Mouse (Mus musculus) left cerebral cortex, adult 2 months (tissue): ENCODE measurements around the gene Dapk2. TPM values are rescaled to one million over a fixed set of nuclear protein-coding genes. Genes with fewer than 3 reads are reported as not detected.
"Not testable (repeated sequence)": the region's sequence is repeated elsewhere in the genome, so short reads cannot be mapped to it uniquely, and the experiment has no call there.

Source experiments
- DNase-seq, 2 experiments: peaks; one replicate each; pipeline ENCODE4 v3.0.0; 2021 to 2022; ENCODE audit warnings: low spot score in 2 of 2, mixed read lengths in 1 of 2; ENCODE audit errors: extremely low spot score in 1 of 2
- H3K27ac ChIP-seq: fragments of 200-600 bp; 2 replicates; pipeline ENCODE4 v1.8.1; 2022
- H3K4me3 ChIP-seq: fragments of 200-600 bp; 2 replicates; pipeline ENCODE4 v1.8.1; 2022
- CTCF ChIP-seq: fragments of 200-600 bp; IDR thresholded peaks from 2 replicates; pipeline ENCODE4 v1.8.1; 2022; ENCODE audit warnings: antibody characterized with exemption, mild to moderate bottlenecking, moderate library complexity
- intact Hi-C: fragments of 180-260 bp; cut with DNase I; formaldehyde crosslinking; loops from one replicate; pipeline ENCODE4 v1.15.1; 2025
- total RNA-seq, 2 experiments: library from RNA; stranded (reverse); gene quantifications; 2 replicates each; pipeline ENCODE4 v1.2.3; 2021

Gene Dapk2
- total RNA-seq, 2 experiments from 2014 or later: 2.6 to 2.8 TPM

GRCm38 (mm10) chr9:66271726-66272125 lies 113.7 kb downstream of the Dapk2 start:
- intact Hi-C loops: no loop called here
- DNase-seq: no peak
- no peak for TF ChIP-seq CTCF
- Histone ChIP-seq H3K4me3 (no peak overlapping the region), H3K27ac (no peak overlapping the region)

DNA sequence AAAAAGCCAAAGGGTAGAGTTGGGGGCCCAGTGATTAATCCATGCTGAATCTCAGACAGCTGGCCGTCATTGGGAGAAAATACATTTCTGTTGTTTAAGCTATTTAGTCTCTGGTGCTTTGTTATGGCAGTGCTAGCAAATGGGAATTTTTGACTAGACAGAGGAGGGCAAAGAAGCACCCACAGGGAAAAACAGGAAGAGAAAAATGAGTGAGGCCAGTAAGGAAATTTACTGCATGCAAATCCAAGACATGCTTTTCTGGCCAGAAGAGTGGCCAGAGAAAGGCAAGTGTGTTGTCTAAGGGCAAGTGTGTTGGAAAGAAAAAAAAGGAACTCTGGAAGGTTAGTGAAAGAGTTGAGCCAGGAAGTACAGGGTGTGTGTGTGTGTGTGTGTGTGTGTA lies 115.6 kb downstream of the Dapk2 start:
- intact Hi-C loops: no loop called here
- Histone ChIP-seq H3K4me3 (no peak overlapping the region), H3K27ac (no peak overlapping the region)
- DNase-seq: no peak
- TF ChIP-seq CTCF: no peak

GRCm38 (mm10) chr9:66274657-66275056 lies 116.6 kb downstream of the Dapk2 start:
- intact Hi-C loops: loop anchor here (1.0 kb wide), 3 partner anchors 9 to 48 kb away; no protein-coding TSS in a partner anchor
- DNase-seq: no peak
- Histone ChIP-seq H3K27ac (peak overlapping the region; percentile 92), H3K4me3 (no peak overlapping the region)
- no peak for TF ChIP-seq CTCF

- TF ChIP-seq CTCF: no peak
- peak overlapping the region; percentile 92 for H3K27ac ChIP-seq
- intact Hi-C loops: loop anchor here (1.0 kb wide), 3 partner anchors 10 to 47 kb away; no protein-coding TSS in a partner anchor
- DNase-seq: peak; percentile 53 to 67
- peak overlapping the region; percentile 34 for H3K4me3 ChIP-seq
Observed at GRCm38 (mm10) chr9:66275267-66275991, 117.4 kb downstream of the Dapk2 start.

DNA sequence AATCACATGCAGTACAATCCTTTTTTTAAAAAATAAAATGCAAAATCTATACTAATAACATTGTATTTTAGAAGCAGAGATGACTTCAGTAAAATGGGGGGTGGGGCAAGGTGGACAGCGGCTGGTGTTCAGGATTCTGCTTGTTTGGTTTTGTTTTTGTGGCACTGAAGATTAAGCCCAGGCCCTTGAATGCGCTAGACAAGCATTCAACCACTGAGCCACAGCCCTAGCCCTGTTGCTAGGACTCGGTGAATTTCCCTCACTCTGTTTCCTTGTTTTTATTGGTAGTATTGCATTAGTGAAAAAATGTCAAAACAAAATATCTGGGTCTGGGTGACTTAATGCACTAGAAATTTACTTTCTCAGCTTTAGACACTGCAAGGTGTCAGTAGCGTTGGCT lies 118.0 kb downstream of the Dapk2 start:
- DNase-seq: no peak
- intact Hi-C loops: no loop called here
- peak overlapping the region; percentile 92 for H3K27ac ChIP-seq
- no peak overlapping the region for H3K4me3 ChIP-seq
- TF ChIP-seq CTCF: no peak

DNA sequence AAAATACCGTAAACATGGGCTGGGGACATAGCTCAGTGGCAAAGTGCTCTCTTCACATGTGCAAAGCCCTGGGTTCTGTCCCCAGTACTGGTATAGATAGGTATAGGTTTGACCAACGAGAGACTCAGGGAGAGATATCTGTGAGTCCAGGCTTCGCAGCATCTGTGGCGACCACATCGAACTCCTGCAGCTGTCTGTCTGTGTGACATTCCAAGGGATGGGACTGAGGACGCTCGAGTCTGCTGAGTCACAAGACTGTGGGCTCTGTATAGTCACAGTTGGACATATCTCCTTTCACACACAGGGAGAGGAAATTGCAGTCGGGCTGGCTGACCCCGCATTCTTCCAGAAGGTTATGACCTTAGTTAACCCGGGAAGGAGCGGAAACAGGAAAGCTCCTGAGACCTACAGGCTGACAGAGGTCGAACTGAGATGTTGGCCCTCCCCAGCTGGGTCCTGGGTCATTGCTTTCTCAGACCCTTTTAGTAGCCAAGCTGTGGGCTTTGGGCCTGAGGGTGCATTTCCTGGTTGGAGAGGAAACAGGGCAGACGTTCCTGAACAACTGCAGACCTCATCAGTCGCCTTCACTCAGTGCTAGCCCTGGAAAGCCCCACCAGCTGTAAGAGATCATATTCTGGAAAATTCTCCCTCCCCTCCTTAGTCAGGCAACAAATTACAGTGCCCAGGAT lies 118.8 kb downstream of the Dapk2 start:
- H3K27ac ChIP-seq: peak overlapping the region; percentile 92
- H3K4me3 ChIP-seq: no peak overlapping the region
- TF ChIP-seq CTCF: no peak
- DNase-seq: no peak
- intact Hi-C loops: no loop called here

GRCm38 (mm10) chr9:66279647-66280046 lies 121.6 kb downstream of the Dapk2 start:
- no peak for DNase-seq
- no peak overlapping the region for H3K27ac ChIP-seq
- intact Hi-C loops: loop anchor here (5.0 kb wide), 2 partner anchors 68 to 138 kb away; no protein-coding TSS in a partner anchor
- no peak for TF ChIP-seq CTCF
- H3K4me3 ChIP-seq: no peak overlapping the region

GRCm38 (mm10) chr9:66280496-66280895 lies 122.5 kb downstream of the Dapk2 start:
- H3K27ac ChIP-seq: no peak overlapping the region
- no peak for TF ChIP-seq CTCF
- no peak for DNase-seq
- no peak overlapping the region for H3K4me3 ChIP-seq
- intact Hi-C loops: loop anchor here (5.0 kb wide), 2 partner anchors 67 to 137 kb away; no protein-coding TSS in a partner anchor

DNA sequence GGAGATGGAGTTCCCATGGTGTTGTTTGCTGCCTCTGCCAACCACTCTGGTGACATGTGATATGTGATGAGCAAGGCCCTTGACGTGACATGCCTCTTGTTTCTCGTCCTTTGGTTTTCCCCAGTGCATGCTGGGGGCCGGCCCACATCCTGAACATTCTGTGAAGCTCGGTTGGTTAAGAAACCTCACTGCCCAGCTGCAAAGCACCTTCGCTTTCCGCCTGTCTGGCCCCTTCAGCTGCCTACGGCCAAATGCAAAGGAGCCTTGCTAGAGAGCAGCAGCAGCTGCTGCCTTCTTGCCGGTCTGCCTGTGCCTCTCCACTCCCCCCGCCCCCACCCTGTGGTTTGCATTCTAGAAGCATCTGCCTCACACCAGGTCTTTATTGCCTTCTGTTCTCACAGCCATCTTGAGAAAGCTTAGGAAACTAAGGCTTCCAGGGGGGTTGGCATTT lies 123.5 kb downstream of the Dapk2 start:
- no peak for DNase-seq
- intact Hi-C loops: loop anchor here (5.0 kb wide), 2 partner anchors 66 to 136 kb away; no protein-coding TSS in a partner anchor
- TF ChIP-seq CTCF: no peak

DNA sequence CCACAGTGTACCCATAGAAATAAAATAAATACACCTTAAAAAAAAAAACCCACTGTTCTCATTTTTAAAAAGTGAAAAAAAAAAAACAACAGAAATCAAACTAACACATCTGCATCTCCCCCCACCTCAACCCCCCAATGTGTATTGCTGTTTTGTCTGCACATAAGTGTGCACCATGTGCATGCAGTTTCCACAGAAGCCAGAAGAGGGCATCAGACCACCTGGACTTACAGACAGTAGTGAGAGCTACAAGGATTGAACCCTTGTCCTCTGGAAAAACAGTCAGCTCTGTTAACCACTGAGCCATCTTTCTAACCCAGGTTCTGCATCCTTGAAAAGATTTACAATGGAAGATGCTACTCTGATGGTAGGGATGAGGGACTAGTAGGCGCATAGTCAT lies 124.6 kb downstream of the Dapk2 start:
- intact Hi-C loops: loop anchor here (5.0 kb wide), 2 partner anchors 65 to 135 kb away; no protein-coding TSS in a partner anchor
- Histone ChIP-seq H3K27ac (no peak overlapping the region), H3K4me3 (no peak overlapping the region)
- DNase-seq: no peak
- peak; percentile 8 for TF ChIP-seq CTCF

More for the DNA sequence above, 123.5 kb downstream of the Dapk2 start:
- Histone ChIP-seq H3K4me3 (no peak overlapping the region), H3K27ac (no peak overlapping the region)

DNA sequence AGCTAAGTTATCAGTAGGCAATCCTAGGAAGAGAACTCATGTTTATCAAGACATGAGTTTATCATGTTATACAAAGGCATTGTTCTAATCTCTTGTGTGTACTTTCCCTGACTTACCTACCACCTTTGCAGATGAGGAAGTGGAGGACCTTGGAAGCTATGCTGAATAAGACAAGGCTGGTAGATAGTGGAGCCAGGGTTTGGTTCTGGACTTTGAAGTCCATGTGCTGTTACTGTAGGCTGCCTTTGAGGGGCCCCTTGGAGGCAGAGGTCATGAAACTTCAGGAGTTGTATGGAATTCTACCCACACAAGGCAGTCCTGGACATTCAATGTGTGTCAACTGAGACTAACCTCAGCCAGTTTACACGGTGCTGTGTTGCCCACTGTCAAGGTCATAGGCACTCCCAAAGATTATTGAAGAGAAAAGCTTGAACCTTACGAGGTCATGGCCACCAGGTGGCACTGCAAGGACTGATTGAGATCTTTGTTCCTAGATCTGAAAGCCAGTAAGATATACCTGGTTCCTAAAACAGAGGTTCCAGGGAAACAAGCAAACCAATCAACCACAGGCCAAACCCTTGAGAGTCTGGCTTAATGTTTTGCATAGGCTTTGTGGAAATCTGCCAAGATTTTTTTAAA lies 125.7 kb downstream of the Dapk2 start:
- intact Hi-C loops: loop anchor here (5.0 kb wide), 2 partner anchors 64 to 134 kb away; no protein-coding TSS in a partner anchor
- DNase-seq: peak; percentile 66 to 67
- Histone ChIP-seq H3K27ac (no peak overlapping the region), H3K4me3 (no peak overlapping the region)
- TF ChIP-seq CTCF: peak; percentile 77

GRCm38 (mm10) chr9:66285241-66285640 lies 127.2 kb downstream of the Dapk2 start:
- H3K4me3 ChIP-seq, DNase-seq, H3K27ac ChIP-seq, intact Hi-C loops: not testable (repeated sequence)
